Mouse (Mus musculus) stomach, postnatal 0 days (tissue): ENCODE measurements around the gene Ptx4.

ENCODE experiments used
- CTCF ChIP-seq: IDR thresholded peaks from 2 replicates; pipeline ENCODE4 v1.5.1; 2016; ENCODE audit warnings: antibody characterized with exemption, low read depth, mild to moderate bottlenecking, moderate library complexity
- EP300 ChIP-seq: optimal IDR thresholded peaks from 2 replicates; pipeline ENCODE3; 2016; ENCODE audit warnings: antibody characterized with exemption

DNA sequence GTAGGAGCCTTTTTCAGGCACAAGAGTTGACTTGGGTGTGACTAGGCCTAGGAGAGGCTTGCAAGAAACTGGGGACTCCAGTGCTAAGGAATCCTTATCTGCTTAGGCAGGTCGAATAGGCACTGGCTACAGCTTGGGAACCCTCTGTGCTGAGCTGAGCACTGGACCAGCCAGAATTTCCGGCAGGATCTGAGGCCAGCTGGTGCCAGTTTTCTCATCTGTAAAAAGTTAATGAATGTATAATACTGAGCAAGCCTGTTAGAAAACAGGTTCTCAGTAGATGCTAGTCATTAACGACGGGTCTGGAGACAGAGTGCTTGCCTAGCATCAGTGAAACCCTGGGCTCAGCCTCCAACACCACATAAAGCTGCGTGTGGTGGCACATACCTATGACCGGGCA is 15.1 kb downstream of the Ptx4 start:
- no peak for TF ChIP-seq CTCF
- peak; percentile 34 for TF ChIP-seq EP300
